Mouse (Mus musculus) C2C12 (cell line): ENCODE results near the gene Fgd2.

Experiments
- MYOD1 ChIP-seq: IDR thresholded peaks from one replicate; pipeline ENCODE4 v1.6.1; 2011; ENCODE audit warnings: low read depth; ENCODE audit not compliant: control insufficient read depth, insufficient read length
- USF1 ChIP-seq: IDR thresholded peaks from one replicate; pipeline ENCODE4 v1.6.1; 2011; ENCODE audit warnings: low read depth, mild to moderate bottlenecking, control low read depth, moderate library complexity

- no peak for TF ChIP-seq USF1
- TF ChIP-seq MYOD1, result no peak
Measured at GRCm38 (mm10) chr17:29423991-29424390, 63.3 kb downstream of the Fgd2 start.
